Mouse (Mus musculus): Measurements from ENCODE around the gene Hspa1l.
"Not testable (repeated sequence)": the region's sequence is repeated elsewhere in the genome, so short reads cannot be mapped to it uniquely, and the experiment has no call there.

Hspa1l gene

DNA sequence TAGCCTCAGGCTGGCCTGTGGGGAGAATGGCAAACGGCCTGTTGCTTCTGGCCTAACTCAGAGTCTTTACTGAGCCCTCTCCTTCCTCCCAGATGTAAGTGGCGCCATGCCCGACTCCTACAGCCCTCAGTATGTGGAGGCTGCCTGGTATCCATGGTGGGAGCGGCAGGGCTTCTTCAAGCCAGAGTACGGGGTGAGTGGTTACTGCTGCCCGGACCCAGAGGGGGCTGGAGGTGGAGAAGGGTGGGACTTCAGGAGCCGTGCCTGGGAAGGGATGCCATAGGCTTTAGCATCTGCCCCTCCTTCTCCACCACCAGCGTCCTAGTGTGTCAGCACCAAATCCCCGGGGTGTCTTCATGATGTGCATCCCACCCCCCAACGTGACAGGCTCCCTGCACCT is 32.7 kb downstream of the Hspa1l start:
- no peak for DNase-seq

DNA sequence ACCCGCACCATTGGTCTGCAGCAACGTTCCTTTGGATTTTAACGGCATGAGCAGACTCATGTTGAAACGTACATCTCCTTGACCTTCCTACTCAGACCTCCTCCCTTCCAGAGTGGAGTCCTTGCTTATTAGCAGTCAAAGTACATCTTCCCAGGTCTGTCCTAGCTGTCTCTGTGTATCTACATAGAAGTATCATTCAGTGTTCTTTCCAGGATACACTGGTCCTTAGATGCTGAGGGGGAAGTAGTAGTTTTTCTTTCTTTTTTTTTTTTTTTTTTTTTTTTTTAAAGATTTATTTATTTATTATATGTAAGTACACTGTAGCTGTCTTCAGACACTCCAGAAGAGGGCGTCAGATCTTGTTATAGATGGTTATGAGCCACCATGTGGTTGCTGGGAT is 33.4 kb downstream of the Hspa1l start:
- DNase-seq, result not testable (repeated sequence)

DNA sequence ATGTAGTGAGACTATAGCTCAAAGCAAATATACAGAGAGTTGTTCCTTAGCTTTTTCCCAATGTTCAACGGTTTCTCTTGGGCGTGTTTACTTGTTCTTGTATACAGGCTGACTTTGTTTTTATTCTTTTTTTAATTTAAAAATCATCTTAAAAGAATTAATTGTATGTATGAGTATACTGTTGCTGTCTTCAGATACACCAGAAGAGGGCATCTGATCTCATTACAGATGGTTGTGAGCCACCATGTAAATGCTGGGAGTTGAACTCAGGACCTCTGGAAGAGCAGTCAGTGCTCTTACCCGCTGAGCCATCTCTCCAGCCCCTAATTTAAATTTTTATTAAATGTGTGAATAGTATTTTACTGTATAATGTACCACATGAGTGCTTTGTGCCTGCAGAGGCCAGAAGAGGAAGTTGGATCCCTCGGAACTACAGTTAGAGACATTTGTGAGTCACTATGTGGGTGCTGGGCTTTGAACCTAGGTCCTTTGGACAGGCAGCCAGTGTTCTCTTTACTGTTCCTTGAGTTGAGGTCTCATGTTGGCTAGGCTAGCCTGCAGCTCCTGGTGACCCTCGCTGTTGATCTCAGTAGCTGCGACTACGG is 35.0 kb downstream of the Hspa1l start:
- DNase-seq, result no peak

DNA sequence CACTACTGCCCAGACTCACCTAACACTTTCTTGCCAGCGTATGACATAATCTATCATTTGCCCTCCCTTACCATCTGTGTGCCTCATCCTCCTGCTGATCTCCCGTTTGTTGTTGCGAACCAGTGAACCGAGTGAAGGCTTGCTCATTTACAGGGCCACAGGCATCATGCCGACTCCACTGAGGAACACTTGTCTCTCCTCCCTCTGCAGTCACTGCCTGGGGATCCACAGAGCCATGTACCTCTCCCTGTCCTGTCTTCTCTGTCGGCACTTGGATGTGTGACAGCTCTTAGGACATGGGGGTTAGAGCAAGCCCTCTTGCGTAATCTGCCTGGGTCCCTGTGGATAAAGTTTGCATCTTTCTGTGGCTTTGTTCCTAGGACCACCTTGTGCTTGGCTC is 37.1 kb downstream of the Hspa1l start:
- DNase-seq, result no peak

DNA sequence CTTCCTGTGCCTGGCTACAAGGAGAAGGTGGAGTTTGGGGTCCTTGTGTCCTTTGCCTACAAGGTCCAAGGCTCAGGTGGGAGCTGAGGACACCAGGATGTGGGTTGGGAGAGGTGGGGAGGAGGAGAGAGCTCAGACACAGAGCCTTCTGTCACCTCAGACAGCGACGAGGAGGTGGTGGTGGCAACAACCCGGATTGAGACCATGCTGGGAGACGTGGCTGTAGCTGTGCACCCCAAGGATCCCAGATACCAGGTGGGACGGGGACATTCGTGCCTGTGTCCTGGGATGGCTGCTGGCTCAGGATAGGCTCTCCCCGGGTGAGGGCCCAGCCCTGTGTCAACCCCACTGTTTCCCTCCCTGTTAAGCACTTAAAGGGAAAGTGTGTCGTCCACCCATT is 38.9 kb downstream of the Hspa1l start:
- DNase-seq, result no peak

DNA sequence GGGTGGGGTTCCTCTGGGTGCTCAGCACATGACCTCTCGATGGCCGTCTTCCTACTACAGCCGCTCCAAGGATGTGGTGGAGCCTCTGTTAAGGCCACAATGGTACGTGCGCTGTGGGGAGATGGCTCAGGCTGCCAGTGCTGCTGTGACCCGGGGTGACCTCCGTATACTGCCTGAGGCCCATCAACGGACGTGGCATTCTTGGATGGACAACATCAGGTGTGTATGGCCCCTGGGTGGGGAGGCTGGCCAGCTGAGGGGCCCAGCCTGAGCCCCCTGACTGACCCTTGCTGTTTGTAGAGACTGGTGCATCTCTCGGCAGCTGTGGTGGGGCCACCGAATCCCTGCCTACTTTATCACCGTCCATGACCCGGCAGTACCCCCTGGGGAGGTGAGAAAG is 39.9 kb downstream of the Hspa1l start:
- no peak for DNase-seq

DNA sequence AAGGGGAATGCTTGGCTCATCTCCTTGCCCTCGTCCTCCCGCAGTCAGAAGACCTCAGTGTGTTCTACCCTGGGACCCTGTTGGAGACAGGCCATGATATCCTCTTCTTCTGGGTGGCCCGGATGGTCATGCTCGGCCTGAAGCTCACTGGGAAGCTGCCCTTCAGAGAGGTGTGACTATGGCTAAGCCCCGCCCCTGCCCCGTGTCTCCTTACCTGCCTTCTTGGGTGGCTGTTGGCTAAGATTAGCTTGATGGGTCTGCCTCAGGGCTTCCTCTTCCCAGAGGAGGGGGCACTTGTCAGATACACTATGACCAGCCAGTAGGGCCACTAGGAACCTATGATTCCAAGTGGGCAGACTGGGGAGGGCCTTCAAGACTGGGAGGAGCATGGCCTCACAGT is 40.7 kb downstream of the Hspa1l start:
- no peak for DNase-seq

DNA sequence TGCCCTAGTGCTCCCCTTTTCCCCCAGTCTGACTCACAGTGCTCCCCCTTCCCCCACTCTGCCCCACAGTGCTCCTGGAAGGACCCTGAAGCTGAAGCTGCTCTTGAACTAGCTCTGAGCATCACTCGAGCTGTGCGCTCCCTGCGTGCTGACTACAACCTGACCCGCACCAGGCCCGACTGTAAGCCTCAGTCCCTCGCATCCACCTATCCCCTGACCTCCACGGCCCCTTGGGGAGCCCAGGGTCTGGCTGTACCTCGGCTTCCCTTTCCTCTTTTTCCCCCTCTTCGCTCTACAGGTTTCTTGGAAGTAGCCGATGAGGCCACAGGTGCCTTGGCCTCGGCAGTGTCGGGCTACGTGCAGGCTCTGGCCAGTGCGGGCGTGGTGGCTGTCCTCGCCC is 42.8 kb downstream of the Hspa1l start:
- DNase-seq, result no peak

DNA sequence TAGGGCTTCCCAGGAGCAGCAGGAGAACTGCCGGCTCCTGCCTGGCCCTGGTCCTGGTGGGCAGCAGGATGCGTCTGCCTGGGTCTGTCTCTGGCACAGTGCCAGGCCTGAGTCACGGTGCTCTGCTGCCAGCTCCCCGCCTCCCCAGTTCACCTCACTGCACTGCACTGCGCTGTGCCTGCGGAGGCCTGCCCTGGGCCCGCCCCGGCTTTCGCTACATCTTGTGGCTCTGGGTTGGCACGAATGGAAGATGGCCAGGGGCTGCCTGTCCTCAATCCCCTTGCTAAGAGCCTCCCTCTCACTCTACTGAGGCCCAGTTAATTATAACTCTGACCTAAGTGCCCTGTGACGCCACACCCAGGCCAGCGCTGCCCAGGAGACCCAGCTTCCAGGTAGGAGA is 43.9 kb downstream of the Hspa1l start, which contains the start of gene Vwa7:
TSS of gene Vwa7 (plus strand) at position 204 of the 400 bp plus-strand sequence.
- DNase-seq, result no peak

DNA sequence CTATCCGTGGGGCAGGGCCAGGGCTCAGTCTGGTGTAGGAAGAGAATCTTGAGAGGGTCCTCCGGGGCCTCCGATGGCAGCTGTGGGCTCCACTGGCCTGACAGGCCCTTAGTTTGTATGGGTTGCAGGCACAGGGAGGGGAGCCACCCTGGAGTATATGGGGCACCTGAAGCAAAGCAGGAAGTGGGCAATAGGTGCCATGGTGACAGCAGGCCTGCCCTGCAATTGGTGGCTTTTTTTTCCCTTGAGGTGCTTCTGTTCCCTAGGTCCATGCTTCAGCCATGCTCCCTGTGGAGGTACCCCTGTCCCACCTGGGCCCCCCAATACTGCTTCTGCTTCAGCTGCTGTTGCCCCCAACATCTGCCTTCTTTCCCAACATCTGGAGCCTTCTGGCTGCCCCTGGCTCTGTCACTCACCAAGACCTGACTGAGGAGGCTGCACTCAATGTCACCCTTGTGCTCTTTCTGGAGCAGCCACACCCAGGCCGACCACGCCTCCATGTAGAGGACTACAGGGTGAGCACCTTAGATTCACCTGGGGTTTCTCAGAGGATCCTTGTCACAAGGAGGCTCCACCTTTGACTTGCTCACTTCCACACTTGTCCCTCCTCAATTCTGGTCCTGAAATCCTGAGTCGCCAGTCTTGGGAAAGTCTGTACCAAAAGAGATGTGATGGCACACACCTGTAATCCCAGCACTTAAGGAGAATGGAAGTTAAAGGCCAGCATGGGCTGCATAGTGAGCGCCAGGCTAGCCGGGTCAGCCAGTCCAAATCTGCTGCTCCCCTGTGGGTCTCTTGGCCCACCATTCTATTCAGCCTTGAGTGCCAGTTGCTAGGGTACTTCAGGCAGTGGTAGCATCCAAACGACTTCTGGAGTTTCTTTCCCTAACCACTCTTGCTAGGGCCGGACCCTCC is 44.5 kb downstream of the Hspa1l start:
- no peak for DNase-seq

DNA sequence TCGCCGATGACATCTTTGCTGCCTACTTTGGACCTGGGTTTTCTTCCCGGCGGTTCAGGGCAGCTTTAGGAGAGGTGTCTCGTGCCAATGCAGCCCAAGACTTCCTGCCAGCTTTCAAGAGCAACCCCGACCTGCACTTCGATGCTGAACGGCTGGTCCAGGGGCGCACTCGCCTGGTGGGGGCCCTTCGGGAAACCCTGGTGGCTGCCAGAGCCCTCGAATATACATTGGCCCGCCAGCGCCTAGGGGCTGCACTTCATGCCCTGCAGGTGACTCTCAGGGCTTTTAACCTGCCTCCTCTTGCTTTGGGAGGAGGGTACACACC is 45.2 kb downstream of the Hspa1l start:
- no peak for DNase-seq

DNA sequence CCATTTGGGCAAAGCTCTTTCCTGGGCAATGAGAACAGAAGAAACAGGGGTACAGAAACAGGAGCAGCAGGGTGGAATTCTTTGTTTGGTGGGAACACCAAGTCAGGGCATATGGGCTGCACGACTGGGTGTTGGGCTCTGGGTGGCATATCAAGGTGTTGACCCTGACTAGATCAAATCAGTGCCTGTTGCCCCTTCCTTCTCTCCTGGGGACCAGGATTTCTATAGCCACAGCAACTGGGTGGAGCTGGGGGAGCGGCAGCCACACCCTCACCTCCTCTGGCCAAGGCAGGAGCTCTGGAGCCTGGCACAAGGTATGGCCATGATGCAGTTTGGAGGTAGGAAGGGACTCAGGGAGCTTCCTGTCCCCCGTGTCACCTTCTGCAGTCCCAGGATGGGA is 45.7 kb downstream of the Hspa1l start:
- DNase-seq, result no peak

DNA sequence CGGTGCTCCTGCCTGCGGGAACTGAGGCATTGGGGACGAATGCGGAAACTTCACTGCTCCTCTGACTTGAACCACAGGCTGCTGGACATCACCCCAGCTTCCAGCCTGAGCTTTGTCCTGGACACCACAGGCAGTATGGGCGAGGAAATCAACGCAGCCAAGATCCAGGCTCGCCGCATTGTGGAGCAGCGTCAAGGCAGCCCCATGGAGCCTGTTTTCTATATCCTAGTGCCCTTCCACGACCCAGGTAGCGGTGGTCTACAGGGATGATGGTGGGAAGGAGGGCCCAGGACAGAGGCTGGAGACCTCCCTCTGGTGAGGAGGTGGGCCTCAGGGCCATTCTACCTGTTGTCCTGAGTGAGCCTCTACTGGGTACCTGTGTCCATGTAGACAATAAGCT is 47.4 kb downstream of the Hspa1l start:
- DNase-seq, result no peak

DNA sequence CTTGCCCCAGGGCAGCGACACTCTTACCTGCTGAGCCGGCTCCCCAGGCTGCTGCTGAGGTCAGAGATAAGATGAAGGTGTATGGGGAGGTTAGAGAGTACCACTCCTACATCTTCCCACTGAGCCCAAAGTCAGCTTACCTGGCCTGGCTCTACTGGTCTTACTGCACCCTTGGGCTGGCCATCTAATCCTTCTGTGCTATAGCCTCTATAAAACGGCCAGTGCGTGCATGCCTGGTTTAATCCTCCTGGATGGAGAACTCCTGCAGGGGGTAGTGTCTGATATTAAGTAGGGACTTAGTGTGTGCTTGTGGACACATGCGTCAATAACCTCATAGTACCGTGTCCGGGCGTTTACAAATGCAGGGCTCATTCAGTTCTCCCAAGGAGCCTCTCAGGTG is 48.0 kb downstream of the Hspa1l start:
- DNase-seq, result no peak

DNA sequence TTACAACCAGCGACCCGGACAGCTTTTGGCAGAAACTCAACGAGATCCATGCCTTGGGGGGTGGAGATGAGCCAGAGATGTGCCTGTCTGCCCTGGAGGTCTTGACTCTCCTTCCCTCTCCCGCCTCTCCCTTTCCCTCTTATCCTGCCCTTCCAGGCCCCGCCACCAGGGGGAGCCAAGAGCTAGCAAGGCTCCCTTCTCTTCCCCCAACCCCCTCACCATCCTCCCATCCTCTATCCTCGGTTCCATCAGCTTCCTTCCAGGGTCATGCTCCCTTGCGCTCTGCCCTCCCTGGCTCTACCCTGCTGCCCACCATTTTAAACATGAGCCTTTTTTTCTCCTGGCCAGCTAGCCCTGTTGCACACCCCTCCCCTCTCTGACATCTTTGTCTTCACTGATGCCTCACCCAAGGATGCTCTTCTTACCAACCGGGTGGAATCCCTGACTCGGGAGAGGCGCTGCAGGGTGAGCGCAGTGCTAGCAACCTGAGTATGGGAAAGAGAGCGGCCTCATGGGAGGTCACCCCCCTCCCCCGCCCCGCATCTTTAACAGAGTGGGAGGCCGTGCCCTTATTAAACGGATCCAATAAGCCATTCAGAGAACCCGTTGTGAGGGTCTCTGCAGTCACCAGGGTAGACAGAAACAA is 48.8 kb downstream of the Hspa1l start:
- peak; percentile 73 for DNase-seq

DNA sequence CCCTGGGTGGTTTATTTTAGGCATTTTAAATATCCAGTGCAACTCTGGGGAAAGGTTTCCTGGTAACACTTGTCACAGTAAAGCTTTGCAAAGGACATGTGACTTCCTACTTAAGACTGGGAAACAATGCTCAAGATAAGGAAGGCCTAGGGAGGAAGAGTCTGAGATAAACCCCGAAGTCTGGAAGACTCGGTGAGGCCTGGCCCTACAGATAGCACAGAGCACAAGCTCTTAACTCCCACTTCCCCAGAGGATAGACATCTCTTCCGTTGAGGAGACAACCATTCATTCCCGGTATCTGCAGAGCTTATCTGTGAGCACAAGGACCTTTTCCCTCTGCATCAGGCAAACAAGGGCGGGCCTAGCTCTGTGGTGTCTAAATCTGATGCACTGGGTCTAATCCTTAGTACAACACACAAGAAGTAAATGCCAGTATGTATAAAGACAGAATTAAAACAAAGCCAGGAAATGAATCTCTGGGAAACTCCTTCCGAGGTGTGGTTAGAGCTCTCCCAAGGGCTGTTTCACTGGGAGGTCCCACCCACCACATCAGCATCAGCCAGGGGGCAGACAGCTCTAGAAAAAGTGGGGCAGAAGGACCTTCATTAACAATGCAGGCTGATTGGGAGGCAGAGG is 49.5 kb downstream of the Hspa1l start:
- DNase-seq, result no peak

DNA sequence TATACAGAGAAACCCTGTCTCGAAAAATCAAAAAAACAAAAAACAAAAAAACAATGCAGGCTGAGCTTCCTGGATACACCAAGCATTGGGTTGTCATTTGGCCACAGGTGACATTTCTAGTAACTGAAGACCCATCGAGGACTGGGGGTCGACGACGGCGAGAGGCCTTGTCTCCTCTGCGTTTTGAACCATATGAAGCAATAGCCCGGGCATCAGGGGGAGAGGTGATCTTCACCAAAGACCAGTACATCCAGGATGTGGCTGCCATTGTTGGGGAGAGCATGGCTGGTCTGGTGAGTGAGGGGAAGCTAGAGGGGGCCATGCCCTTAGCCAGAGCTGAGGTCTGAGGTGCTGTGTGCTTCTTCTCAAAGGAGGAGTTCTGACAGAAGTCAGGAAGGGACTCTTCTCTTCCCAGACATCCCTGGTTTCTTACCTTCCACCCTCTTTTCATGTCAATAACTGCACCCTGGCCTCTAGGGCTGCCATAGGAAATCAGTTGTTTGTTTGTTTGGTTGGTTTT is 50.1 kb downstream of the Hspa1l start:
- DNase-seq, result no peak

DNA sequence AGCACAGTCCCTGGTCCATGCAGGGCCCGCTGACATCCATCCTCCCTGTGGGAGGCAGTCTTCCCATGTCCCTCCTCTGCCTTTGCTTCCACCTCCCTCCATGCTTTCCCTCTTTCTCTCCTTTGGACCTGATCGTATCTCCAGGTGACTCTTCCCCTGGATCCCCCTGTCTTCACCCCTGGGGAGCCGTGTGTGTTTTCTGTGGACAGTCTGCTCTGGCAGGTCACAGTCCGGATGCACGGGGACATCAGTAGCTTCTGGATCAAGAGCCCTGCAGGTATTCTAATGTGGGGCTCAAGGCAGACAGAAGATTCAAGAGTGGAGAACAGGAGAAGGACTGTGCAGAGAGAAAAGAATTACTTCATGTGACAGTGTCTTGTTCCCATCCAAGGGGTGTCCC is 50.7 kb downstream of the Hspa1l start:
- no peak for DNase-seq

DNA sequence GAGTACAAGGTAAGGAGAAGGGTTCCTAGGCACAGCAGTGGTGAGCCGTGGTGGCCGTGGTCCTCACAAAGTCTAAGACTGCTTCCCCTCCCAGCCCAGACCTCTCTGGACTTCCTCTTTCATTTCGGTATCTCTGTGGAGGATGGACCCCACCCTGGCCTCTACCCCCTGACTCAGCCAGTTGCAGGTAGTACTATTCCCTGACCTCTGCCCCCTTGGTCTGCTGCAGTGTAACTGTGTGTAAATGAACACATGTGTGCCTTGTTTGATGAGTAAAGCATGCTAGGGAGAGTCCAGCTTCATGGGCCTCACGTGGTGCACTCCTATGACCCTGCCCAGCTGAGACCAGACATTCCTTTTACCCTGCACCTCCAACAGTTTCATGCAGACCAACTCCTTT is 51.3 kb downstream of the Hspa1l start:
- no peak for DNase-seq

DNA sequence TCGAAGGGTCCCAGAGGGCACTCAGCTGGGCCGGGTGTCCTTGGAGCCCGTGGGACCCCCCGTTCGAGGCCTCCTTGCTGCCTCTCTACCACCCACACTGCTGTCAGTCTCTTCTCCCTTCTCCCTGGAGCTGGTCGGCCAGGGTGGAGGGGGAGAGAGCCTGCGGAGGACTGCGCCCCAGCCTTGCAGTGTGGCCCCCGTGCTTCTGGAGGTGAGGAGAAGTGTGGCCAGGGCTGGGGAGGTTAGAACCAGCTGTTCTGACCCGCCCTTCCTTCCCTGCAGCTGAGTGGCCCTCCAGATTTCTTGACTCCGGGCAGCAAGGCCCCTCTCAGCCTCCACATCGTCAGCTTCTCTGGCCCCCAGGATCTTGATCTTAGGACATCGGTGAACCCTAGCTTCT is 51.8 kb downstream of the Hspa1l start:
- no peak for DNase-seq

DNA sequence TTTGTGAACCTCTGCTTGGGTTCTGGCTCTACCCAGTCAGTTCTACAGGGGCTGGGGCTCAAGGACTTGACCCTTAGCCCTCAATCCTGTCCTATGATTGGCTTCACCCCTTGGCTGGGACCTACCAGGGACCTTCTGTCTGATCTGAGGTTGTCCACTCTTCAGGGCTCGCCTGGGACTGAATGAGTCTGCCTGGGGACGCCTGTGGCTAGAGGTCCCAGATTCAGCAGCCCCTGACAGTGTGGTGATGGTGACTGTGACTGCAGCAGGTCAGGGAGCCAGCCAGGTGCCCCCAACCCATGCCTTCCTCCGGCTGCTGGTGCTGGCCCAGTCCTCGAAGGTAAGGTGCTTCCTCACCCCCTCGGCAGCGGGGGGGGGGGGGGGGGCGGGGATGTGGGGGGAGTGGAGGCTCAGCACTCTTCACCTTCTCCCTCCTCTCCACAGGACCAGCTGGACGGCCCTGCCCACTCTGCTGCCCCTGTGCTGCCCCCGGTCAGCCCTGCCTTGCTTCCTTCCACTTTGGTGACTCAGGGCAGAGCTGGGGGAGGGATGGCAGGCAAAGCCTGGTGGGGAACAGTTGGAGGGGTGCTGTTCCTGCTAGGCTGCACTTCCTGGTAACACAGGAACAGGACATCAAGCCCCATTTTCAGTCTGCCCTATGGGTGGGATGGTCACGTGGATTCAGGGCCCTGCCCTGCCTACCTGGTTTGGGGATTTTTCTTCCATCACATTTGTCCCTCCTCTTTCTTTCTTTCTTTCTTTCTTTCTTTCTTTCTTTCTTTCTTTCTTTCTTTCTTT is 52.4 kb downstream of the Hspa1l start:
- no peak for DNase-seq

DNA sequence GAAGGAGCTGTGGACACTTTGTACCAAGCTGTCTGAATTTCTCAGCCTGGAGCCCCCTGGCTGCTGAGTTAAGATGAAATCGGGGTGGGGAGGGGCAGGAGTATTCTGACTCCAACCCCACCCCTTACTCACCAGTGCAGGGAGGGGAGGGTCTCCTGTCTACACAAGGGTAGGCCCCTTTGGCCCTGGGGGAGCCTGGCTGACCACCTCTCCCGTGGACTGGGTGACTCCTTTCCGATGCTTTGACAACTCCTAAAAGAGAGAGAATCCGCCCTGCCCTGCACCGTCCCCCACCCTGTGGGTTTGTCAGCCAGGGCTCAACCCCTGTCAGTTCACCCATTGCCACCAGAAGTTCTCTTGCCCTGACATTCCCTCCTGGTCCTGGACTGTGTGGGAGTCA is 53.7 kb downstream of the Hspa1l start:
- no peak for DNase-seq

Data from right cerebral cortex, postnatal 25 days (tissue).